Mouse (Mus musculus) right cerebral cortex, postnatal 10 days (tissue): ENCODE data around the gene Gm47791.
A peak's percentile ranks its signal among the peaks of the same experiment; 100 is the strongest.

Experiments
- DNase-seq, 2 experiments: peaks; one replicate each; pipeline ENCODE4 v3.0.0; 2021; ENCODE audit warnings: low spot score in 2 of 2

Gene Gm47791

DNA sequence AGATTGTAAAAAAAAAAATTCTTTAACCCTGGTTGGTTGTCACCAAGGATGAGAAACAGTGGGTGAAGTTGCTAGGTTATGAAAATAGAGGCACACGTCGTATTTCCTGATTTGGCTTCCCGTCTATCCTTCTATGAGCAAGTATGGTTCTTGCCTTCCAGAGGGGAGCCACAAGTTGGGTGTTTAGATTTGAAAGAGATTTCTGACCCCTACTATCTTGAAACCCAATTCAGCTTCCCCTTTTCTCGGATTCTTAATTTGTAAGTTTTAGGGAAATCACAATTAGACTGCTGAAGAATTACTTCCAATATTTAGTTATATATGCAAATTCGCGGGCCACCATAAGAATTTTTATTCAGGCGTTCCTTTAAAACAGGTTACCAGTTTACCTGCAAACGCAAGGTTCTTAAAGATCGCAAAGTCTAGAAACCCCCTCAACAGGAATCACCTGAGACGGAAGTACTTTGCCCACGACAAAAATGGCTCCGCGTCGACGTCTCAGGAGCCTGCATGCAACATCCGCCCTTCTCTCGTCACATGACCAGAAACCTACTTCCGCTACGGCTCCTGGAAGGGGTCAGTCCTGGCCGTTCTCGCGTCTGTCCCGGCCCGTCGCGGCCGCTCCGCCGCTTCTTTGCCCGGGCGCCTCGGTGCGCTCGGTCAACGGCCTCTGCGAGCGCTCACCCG, 46.6 kb downstream of the Gm47791 start, which contains the start of gene Mff:
Gene Mff (plus strand): TSS at position 552 of the 687 bp plus-strand sequence.
- DNase-seq: peak; percentile 96 to 97
